Mouse (Mus musculus): ENCODE measurements around the gene Gjd3. TPM values are rescaled to one million over a fixed set of nuclear protein-coding genes. Genes with fewer than 3 reads are reported as not detected.

Gene Gjd3
- polyA plus RNA-seq, 1 experiment: not detected

DNA sequence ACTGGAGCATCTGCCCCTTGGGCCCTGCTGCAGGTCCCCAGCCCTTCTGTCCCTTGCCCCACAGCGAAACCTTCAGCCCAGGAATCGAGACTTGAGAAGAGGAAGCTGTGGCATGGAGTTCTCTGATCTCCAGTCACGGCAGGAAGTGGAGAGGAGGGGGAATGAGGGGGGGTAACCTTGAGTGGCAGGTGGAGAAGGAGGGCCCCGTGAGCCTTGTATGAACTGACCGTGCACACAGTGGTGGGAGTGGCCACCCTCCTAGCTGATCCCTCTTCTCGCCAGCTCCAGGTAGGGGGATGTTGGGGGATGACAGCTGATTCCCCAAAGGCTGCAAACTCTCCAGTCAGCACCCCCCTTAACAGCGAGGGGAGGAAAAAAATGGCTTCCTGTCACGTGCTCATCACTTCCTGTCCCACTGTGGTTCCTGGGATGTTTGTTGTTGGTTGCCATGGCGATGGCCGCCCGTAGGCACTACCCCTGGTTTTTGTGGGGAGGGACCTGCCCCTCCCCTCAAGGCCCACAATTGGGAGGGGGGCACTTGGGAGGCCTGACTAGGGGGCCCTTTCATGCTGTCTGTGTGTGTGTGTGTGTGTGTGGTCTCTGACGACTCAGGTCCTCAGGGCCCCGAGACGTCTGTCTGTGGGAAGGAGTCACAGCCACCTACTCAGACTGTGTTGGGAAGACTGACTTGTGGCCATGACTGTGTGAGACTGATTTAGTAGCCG, 40.8 kb downstream of the Gjd3 start:
- TF ChIP-seq POLR2A (IDR thresholded peaks at IDR 0.05; ENCODE audit: low read depth, low read length): peak; percentile 33; the same call in 1 of the 2 replicates
- no peak for TF ChIP-seq CTCF (IDR thresholded peaks at IDR 0.05; ENCODE audit: borderline replicate concordance, insufficient read depth, low read length)
- peaks cover 26% of the 10 kb centered on the region for H3K4me1 ChIP-seq (ENCODE audit: control insufficient read depth, insufficient read depth, low read length)
- peak overlapping the region; percentile 23 for H3K4me3 ChIP-seq (ENCODE audit: insufficient read depth, low read length)
- peak overlapping the region; percentile 90 for H3K27ac ChIP-seq (ENCODE audit: insufficient read depth, low read length)

- Histone ChIP-seq H3K4me1 (ENCODE audit: control insufficient read depth, insufficient read depth, low read length) (peaks cover 24% of the 10 kb centered on the region), H3K27ac (ENCODE audit: insufficient read depth, low read length) (peak overlapping the region; percentile 90), H3K4me3 (ENCODE audit: insufficient read depth, low read length) (peak overlapping the region; percentile 23)
- TF ChIP-seq CTCF (IDR thresholded peaks at IDR 0.05; ENCODE audit: borderline replicate concordance, insufficient read depth, low read length) (no peak), POLR2A (IDR thresholded peaks at IDR 0.05; ENCODE audit: low read depth, low read length) (no peak)
Measured at GRCm38 (mm10) chr11:98941341-98941825, 41.4 kb downstream of the Gjd3 start.

DNA sequence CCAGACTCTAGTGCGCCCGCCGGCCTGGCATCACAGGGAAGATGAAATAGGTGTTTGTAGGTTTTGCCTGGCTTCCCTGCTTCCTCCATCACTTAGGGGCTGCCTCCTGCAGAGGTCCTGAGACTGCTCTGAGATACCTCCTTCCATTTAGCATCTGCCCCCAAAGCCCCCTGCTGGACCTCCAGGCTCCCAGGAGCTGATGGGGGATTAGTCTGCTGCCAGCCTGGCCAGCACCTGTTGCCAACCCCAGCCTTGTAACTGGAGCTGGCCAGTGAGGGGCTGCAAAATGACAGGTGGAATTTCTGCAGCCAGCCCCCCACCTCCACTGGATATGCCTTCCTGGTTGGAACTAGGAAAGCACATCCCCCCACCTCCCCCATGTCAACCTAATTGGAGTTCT, 42.0 kb downstream of the Gjd3 start:
- H3K4me1 ChIP-seq (ENCODE audit: control insufficient read depth, insufficient read depth, low read length): peaks cover 23% of the 10 kb centered on the region
- H3K4me3 ChIP-seq (ENCODE audit: insufficient read depth, low read length): peak overlapping the region; percentile 23; the same call in 1 of the 2 replicates
- peak overlapping the region; percentile 90 for H3K27ac ChIP-seq (ENCODE audit: insufficient read depth, low read length)
- TF ChIP-seq CTCF (IDR thresholded peaks at IDR 0.05; ENCODE audit: borderline replicate concordance, insufficient read depth, low read length) (no peak), POLR2A (IDR thresholded peaks at IDR 0.05; ENCODE audit: low read depth, low read length) (no peak)

GRCm38 (mm10) chr11:98939953-98940641, 42.7 kb downstream of the Gjd3 start:
- Histone ChIP-seq H3K27ac (ENCODE audit: insufficient read depth, low read length) (peak overlapping the region; percentile 90), H3K4me3 (ENCODE audit: insufficient read depth, low read length) (peak overlapping the region; percentile 88)
- TF ChIP-seq CTCF (IDR thresholded peaks at IDR 0.05; ENCODE audit: borderline replicate concordance, insufficient read depth, low read length) (no peak), POLR2A (IDR thresholded peaks at IDR 0.05; ENCODE audit: low read depth, low read length) (no peak)

DNA sequence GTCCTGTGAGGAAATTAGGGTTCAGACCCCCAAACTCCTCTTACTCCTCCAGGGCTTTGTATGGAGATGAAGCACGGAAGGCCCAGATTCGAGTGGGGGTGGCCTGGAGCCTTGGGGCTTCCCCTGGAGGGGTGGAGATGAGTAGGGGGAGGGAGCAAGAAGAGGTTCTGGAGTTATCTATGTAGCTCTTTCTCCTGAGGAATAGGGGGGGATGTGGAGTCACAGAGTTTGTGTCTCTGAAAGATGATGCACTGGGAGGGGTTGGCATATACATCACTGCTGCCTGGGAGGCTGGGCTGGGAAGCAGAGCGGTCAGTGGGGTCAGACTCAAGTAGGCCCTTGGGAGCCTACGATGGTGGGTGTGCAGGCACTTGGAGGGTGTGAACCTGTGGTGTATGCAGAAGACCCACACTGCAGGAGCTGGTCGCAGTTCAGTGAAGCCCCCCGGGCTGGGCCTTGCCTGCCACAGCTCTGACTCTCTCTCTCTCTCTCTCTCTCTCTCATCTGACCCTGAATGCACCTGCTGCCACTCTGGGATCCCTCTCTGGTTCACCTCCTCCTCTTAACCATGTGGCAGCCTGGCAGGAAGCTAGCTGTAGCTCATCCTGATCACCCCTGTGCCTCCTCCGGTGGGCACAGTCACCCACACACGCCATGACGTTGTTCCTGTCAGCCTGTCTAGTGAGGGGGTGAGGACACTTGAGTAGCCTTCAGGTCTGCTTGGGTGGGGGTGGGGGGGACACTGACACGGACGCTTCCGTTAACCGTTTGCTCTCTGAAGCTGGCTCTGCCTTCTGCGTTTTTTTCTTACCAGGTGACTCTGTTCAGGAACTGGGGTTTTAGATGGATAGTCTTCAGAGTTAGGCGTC, 43.5 kb downstream of the Gjd3 start:
- Histone ChIP-seq H3K4me1 (ENCODE audit: control insufficient read depth, insufficient read depth, low read length) (peaks cover 9% of the 10 kb centered on the region), H3K27ac (ENCODE audit: insufficient read depth, low read length) (peak overlapping the region; percentile 90), H3K4me3 (ENCODE audit: insufficient read depth, low read length) (peak overlapping the region; percentile 88)
- TF ChIP-seq CTCF (IDR thresholded peaks at IDR 0.05; ENCODE audit: borderline replicate concordance, insufficient read depth, low read length) (no peak), POLR2A (IDR thresholded peaks at IDR 0.05; ENCODE audit: low read depth, low read length) (0 out of 2 replicates have a peak, but pooled peaks have one; percentile 9)

More at GRCm38 (mm10) chr11:98939953-98940641, 42.7 kb downstream of the Gjd3 start:
- H3K4me1 ChIP-seq (ENCODE audit: control insufficient read depth, insufficient read depth, low read length): peaks cover 17% of the 10 kb centered on the region

- no peak for TF ChIP-seq CTCF (IDR thresholded peaks at IDR 0.05; ENCODE audit: borderline replicate concordance, insufficient read depth, low read length)
- TF ChIP-seq POLR2A (IDR thresholded peaks at IDR 0.05; ENCODE audit: low read depth, low read length): no peak
- Histone ChIP-seq H3K27ac (ENCODE audit: insufficient read depth, low read length) (peak overlapping the region; percentile 87), H3K4me3 (ENCODE audit: insufficient read depth, low read length) (peak overlapping the region; percentile 88), H3K4me1 (ENCODE audit: control insufficient read depth, insufficient read depth, low read length) (peaks cover 5% of the 10 kb centered on the region)
Measured at GRCm38 (mm10) chr11:98938701-98939083, 44.1 kb downstream of the Gjd3 start.

GRCm38 (mm10) chr11:98937914-98938694, 44.7 kb downstream of the Gjd3 start:
- peak; percentile 52; the same call in 1 of the 2 replicates for TF ChIP-seq POLR2A (IDR thresholded peaks at IDR 0.05; ENCODE audit: low read depth, low read length)
- no peak for TF ChIP-seq CTCF (IDR thresholded peaks at IDR 0.05; ENCODE audit: borderline replicate concordance, insufficient read depth, low read length)
- Histone ChIP-seq H3K4me3 (ENCODE audit: insufficient read depth, low read length) (peak overlapping the region; percentile 88), H3K27ac (ENCODE audit: insufficient read depth, low read length) (peak overlapping the region; percentile 87), H3K4me1 (ENCODE audit: control insufficient read depth, insufficient read depth, low read length) (no peaks in the 10 kb centered on the region)

GRCm38 (mm10) chr11:98937410-98937913, 45.4 kb downstream of the Gjd3 start:
- no peak for TF ChIP-seq CTCF (IDR thresholded peaks at IDR 0.05; ENCODE audit: borderline replicate concordance, insufficient read depth, low read length)
- TF ChIP-seq POLR2A (IDR thresholded peaks at IDR 0.05; ENCODE audit: low read depth, low read length): peak; percentile 45
- H3K4me1 ChIP-seq (ENCODE audit: control insufficient read depth, insufficient read depth, low read length): no peaks in the 10 kb centered on the region

More at GRCm38 (mm10) chr11:98937410-98937913, 45.4 kb downstream of the Gjd3 start:
- H3K27ac ChIP-seq (ENCODE audit: insufficient read depth, low read length): peak overlapping the region; percentile 87
- peak overlapping the region; percentile 88 for H3K4me3 ChIP-seq (ENCODE audit: insufficient read depth, low read length)

All from embryonic fibroblast, embryonic 13.5 days (primary cell).